Mouse (Mus musculus): Measurements from ENCODE around the gene Polr2c.
"Not testable (repeated sequence)": the region's sequence is repeated elsewhere in the genome, so short reads cannot be mapped to it uniquely, and the experiment has no call there.

Polr2c gene

DNA sequence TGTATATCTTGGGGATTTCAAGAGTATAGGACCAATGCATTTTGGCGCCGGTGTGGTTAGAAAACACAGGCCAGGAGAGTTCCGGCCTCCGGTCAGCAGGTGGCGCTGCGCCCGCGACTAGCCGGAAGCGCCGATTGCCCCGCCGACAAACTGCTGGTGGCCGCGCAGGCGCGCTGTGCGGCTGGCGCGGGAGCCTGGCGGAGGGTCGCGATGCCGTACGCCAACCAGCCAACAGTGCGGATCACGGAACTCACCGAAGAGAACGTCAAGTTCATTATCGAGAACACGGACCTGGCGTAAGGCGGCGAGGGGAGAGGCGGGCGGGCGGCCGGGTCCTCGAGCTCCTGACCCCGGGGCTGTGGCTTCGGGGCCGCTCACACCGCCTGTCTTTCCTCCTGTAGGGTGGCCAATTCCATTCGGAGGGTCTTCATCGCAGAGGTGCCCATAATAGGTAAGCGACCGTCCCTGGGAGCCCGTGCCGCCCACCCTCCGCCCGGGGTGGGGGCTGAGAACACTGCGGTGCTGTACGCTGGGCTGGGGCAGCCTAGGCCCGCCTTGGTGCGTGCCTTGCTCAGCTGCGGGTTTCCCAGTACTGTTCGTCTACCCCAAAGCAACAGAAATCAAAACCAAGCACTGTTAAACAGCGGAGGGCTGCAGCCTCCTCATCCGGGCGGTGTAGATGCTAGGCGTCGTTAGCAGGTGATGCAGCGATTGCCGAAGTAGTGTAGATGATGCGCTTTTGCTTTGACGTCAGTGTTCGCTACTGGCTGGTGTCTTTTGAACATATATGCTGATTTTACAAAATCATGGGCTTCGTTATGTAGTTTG is at the start of gene Polr2c:
TSS of gene Polr2c (plus strand) at position 105 of the 828 bp plus-strand sequence.
- DNase-seq: peak; percentile 88

DNA sequence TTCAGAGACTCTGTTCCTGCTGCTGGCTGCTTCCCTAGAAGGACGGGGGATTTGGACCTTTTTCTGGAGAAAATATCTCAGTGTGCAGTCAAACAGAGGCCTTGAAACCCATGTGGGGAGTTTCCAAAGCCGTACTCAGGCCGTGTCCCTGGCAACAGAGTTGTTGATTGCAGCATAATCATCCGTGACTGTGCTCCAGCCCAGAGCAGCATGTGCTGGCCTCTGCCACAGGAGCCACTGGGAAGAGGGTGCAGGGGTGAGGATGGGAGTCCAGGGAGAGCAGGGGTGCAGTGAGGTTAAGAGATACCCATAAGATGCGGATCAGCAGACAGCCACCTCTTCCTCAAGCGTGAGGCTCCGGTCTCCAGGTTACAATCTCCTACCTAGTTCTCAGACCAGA is 49.7 kb upstream of the Polr2c start:
- no peak for DNase-seq

DNA sequence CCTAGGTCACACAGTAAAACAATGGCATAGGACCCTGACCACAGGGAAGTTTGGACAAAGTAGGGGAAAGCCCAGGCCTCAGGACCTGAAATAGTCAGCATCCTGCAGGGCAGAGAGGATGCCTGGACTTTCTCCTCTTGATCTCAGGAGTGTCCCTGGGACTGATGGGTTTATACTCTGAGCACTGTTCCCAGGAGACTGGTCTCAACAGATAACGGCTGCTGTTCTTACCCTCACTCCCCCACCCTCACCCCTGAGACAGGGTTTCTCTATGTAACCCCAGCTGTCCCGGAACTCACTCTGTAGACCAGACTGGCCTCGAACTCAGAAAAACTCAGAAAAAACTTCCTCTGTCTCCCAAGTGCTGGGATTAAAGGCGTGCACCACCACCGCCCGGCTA is 48.9 kb upstream of the Polr2c start:
- DNase-seq: no peak

DNA sequence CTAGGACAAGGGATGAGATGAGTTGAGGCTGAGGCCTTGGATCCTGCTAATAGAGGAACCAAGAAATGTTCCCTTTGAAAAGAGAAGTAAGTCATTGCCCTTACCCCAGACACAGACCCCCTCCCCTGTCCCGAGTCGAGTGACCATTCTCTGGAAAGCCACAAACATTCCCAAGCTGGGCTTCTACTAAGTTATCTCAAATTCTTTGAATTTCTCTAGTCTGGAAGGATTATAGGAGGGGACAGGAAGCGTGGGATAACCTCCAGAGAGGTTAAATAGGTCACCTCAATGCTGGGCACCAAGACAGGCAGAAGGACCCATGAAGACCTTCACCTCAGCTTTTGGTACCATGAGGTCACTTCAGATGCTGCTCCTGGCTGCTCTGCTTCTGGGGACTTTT is 47.1 kb upstream of the Polr2c start, which contains the start of gene Ccl17:
TSS of gene Ccl17 (plus strand) at position 301 of the 400 bp plus-strand sequence.
- no peak for DNase-seq

DNA sequence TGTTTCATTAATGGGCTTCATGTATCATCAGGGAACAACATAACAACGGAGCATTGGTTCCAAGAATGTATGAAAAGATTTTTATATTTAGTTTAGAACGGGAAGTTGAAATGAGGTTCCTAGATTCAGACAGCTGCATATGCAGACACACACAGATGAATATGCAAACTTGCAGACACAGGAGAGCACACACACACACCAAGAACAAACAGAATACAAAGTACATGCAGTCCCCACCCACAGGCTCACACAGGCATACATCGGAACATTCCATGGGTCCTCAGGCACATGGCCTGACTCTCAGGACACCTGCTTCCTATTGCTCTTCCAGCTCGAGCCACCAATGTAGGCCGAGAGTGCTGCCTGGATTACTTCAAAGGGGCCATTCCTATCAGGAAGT is 46.4 kb upstream of the Polr2c start:
- DNase-seq: no peak

DNA sequence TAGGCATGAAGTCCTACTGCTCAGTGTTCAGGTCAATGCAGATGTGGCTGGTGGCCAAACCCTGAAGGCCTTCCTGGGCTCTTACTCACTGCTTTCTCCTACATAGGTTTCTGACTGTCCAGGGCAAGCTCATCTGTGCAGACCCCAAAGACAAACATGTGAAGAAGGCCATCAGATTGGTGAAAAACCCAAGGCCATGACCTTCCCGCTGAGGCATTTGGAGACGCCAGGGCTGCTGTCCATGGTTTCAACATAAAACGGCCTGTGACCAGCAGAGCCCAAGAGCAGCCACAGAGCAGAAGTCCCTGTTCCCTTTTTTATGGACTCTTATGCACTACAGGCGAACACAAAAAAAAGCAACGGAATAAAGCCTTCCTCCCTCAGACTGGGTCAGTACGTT is 45.6 kb upstream of the Polr2c start:
- DNase-seq: no peak

DNA sequence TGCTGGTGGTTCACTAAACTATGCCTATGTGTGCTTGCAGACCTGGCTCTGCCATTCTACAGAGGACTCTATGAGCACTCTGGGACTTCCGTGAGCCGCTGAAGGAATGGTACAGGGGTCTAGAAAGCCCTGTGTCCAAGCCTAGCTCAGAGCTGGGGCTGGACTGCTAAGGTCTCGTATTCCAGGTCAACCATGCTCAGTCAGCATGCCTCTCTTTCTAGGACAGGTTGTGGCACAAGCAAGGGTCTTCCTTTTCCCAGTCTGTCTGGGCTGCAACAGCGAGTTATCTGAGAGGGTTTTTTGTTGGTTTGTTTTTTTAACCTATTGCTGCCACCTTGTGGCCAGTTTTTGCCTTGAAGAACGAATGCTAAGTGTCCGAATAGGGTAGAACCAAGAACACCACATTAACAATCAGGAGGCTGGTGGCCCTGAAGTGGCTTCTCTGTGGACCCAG is 44.6 kb upstream of the Polr2c start:
- DNase-seq: peak; percentile 84

DNA sequence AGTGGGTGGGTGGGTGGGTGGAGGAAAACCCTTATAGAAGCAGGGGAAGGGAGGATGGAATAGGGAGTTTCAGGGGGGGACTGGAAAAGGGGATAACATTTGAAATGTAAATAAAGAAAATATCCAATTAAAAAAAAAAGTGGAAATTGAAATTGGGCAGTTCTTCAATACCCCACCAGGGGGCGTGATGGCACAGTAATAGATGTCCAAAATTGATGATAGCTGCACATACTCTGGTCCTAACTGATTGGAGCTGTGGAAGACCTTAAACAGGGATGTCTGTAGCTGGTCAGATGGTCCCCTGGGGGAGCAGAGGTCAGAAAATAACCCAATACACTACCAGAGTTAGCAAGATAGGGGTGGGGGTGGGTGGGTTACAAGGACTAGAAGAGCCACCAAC is 42.7 kb upstream of the Polr2c start:
- DNase-seq: no peak

DNA sequence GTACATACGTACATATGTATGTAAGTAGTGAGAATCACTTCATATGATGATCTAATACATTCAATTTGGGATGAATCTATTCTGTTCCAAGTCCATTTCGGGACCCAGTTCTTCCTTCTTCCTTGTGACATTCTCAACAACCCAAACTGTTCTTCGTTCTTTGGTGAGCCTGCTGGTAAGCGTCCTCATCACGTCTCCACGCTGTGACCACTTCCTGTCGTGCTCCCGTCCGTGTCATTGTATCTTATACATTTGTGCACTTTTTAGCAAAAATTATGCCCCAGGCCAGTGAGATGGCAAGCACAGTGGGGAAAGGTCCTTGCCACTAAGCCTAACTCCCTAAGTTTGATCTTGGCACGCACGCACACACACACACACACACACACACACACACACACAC is 39.3 kb upstream of the Polr2c start:
- no peak for DNase-seq

DNA sequence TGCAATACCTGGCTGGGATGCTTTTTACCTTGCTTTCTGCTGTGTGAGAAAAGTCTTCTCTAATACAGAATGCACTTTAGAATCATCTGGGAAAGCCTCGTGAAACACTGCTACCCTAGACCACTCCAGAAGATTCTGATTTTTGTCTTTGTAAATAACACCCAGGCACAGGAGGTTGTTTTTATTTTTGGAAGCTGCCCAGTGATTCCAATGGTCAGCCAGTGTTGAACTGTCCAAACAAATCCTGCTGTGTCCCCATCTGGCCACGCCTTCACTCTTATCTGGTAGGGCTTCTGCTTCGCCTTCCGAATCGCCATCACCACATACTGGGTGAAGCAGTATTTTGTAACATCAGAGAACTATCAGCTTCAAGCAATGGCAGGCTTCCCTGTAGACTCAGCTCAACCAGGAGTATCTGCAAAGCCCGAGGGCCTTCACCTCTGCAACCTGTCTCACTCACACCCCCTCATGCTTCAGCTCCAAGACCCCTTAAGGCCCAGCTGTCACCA is 37.5 kb upstream of the Polr2c start:
- DNase-seq: no peak

DNA sequence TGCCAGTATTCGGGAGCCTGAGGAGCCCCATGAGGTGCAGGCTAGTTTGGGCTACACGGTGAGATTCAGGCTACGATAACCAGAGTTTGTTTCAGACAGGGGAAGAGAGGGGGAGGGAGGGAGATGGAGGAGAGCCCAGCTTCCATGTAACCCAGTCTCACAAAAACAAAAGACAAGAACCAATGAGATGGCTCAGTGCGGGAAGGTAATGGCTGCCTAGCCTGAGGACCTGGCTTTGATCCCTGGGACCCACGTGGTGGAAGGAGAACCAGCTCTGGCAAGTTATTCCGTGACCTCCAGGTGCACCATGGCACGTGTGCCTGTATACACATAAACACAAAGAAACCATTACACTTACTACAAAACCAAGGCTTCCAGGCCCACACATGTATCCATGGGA is 36.7 kb upstream of the Polr2c start:
- no peak for DNase-seq

DNA sequence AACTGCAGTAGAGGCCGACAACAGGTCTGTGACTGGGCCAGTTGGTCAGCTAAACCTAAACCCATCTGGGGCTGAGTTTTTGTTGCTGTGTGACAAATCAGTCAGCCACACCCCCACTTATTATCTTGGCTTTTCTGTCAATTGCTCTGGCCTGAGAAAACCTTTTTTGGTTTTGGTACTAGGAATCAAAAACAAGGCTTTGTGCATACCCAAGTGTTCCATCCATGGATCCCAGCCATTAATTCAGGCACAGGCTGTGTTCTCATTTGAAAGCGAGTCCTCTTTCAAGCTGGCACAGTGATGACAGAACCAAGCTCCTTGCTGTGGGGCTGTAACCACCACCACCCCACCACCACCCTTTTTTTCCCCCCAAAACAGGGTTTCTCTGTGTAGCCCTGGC is 35.9 kb upstream of the Polr2c start:
- DNase-seq: no peak

DNA sequence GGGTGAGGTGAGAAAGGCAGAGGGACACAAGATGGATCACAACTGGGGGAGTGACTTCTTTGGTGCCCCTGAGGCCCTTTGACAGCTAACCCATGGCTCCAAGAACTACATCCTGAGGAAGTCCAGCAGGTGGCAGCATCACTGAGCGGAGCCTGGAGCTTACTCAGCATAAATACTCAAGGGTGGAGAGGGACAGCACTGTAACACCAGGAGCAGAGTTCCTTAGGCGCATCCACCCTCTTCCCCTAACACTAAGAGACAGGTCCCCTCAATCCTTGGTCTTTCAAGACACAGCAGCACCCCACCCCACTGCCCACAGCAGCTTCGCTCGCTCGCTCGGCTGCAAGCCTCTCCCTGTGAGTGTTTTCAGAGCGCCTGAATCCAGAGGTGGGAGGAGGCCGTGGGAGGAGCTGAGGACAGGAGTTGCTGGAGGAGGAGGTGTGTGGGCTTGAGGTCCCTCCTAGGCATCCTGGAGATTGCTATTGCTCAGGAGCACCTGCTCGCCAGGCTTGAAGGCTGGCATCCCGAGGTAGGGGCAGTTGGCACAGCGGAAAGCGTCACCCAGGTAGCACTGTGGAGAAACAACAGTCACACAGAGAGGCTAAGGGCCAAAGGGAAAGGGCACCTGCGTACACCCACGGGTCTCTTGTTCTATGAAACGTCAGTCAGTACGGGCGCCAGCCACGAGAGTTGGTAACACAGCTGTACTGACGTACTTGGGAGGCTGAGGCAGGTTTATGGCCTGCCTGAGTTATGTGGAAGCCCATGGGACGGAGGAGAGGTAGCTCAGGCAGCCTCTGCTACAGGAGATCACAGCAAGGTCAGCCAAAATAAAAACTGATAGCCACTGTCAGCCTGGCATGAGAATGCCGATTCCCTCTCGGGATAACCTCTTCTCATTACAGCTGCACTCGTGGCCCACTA is 34.4 kb upstream of the Polr2c start:
- DNase-seq: peak; percentile 51

DNA sequence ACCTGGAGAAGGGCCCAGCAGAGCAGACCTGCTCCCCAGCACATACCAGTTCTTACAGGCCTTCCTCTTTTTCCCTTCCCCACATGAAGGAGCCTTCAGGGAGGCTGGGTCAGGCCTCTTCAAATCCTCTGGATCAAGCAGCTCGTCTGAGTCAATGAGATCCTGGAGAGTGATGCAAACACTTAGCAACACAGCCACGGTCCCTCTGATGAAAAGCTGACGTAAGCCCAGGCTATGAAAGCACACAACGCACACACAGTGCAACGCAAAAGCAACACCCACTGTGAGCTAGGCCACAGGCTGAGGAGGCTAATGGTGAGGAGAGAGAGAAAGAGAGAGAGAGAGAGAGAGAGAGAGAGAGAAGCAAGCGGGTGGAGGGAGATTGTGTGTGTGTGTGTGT is 32.1 kb upstream of the Polr2c start:
- no peak for DNase-seq

DNA sequence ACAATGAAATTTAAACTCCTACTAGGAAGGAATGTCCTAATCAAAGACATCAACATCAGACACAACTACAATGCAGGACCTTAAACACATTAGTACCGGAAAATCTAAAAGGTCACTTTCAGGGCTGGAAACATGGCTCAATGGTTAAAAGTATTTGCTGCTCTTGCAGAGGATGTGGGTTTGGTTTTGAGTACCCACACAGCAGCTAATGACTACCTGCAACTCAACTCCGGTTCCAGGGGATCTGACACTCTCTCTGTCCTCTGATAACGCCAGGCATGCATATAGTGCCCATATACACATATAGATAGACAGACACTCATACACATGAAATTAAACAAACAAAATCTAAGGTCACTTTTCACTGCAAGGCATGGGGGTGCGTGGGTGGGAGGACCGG is 31.0 kb upstream of the Polr2c start:
- no peak for DNase-seq

DNA sequence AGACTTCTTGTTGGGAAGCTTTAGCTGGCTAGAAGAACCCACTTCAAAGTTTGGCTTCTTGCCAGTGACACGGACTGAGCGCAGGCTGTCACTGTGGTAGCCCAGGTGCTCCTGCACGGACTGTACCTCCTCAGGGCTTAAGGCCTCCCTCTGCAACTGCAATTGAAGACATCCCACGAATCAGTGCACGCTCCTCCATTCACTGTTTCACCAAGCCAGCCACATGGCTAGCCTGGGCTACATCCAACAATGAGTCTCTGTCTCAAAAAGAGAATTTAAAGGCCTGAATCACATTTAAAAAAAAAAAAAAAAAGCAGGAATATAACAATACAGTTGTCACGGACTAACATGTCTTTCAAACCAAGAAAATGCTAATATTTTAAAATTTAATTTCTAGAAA is 29.0 kb upstream of the Polr2c start:
- no peak for DNase-seq

DNA sequence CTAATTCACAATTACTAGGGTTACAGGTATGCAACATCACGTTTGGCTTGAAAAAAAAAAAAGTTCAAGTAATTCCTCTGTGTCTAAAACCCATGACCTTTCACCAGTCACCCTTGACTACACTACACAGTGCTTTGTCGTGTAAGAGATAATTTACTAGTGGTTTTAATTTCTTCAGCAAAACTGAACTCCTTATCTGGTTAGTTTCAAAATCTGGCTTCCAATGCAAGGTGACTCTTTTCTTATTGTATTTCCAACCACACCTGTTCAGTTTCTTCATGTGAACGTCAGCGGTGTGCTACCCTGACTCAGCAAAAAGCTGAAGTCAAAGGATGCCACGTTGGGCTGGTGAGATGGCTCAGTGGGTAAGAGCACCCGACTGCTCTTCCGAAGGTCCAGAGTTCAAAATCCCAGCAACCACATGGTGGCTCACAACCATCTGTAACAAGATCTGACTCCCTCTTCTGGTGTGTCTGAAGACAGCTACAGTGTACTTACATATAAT is 23.3 kb upstream of the Polr2c start:
- DNase-seq: not testable (repeated sequence)

DNA sequence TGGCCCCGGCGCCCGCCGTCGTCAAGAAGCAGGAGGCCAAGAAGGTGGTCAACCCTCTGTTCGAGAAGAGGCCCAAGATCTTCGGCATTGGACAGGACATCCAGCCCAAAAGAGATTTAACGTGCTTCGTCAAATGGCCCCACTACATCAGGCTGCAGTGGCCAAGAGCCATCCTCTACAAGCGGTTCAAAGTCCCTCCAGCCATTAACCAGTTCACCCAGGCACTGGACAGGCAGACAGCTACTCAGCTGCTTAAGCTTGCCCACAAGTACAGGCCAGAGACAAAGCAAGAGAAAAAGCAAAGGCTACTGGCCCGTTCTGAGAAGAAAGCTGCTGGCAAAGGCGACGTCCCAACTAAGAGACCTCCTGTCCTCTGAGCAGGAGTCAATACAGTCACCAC is 21.5 kb upstream of the Polr2c start:
- not testable (repeated sequence) for DNase-seq

DNA sequence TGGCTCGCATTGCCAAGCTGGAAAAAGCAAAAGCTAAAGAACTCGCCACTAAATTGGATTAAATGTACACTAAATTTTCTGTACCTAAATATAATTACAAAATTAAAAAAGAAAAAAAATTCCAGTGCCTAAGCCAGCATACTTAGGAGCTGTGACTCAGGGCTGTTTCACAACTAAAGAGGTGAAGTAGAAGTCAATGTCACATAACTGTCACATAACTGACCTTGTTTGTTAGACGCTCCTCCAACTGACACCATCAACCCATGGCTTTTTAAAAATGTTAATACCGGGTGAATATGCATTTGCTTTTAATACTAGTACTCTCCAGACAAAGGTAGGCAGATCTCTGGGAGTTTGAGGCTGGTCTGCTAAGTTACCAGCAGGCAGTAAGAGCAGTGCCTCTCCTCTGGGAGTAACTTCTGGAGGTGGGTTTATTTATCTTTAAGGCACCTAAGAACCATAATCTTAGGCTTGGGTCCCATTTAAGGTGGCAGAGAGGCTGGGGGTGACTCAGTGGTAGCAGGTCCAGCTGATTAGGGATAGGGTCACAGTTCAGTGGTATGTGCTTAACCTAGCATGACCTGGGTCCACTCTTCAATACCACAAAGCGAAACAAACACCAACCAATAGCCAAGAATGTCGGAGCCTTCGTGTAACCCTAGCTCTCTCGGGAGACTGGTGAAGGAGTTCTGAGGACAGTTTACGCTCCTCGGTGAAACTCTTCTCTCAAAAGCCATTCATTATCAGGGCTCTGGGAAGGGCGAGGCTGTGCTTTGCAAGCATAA is 20.6 kb upstream of the Polr2c start:
- no peak for DNase-seq

DNA sequence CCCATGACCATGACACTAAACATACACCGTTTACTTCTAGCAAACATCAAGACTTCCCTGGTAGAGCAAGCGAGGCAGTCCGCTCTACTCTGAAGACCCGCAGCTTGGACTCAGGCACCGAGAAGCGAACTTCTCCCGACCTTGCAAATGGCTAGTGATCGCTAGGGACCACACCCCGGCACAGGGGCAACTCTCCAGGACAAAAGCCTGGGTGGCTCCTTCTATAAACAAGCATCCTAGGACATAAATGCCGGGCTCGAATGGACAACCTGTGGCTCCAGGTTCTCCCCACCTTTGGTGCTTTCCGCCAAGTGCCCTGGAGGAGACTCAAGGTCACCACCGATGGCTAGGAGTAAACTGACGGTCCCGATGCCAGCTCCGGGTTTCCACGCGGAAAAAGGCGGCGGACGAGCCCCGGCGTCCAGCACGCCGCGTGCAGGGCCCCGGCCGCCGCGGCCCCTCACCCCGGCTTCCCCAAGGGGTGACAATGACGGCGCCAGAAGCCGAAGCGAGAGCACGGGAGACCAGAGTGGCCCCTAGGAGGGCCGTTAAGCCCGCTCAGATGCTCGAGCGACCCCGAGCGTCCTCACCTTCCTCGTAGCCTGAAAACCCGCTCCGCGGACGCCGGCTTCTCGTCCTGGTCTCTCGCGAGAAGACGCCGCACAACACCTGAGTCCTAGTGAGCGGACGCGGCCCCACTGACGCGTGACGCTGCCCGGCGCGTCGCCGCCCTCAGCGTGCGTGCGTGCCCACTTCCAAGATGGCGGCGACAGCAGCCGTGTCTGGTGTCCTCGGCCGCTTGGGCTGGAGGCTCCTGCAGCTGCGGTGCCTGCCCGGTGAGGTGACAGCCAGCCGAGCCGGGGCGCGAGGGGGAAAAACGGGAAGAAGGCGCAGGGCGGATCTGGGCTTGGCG is 19.3 kb upstream of the Polr2c start, which contains the start of the genes Coq9 and Ciapin1:
TSS of gene Coq9 (plus strand) at position 660 of the 913 bp plus-strand sequence.
TSS of gene Ciapin1 (minus strand) at position 697 of the 913 bp plus-strand sequence.
- DNase-seq: peak; percentile 95

DNA sequence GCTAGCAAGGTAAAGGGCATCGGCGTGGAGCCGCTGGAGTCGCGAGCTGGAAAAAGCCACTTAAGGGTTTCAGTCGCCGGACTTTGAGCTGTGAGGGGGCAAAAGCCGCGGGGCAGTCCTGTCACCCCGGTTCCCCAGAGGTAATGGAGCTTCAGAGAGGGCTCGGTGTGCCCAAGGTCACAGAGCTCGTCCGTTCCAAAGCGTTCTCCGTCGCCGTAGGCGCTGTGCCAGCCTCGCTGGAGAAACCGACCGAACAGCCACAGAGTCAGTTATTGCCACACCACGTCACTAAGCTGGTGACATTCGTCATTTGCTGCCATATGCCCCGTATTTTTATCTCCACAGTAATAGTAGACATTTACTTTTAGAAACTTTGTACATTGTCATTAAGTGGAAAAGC is 18.6 kb upstream of the Polr2c start:
- DNase-seq: no peak

Measured in right cerebral cortex, postnatal 25 days (tissue).